Mouse (Mus musculus) E14TG2a.4 (cell line): ENCODE measurements at regions not wholly inside any gene's neighbourhood (a gene's known extent, or its start where the extent isn't known, plus 50 kb on each side); places are given as distances from the start of the nearest gene placed in this dataset.

Source experiments
- CTCF ChIP-seq: conservative IDR thresholded peaks from 2 replicates; pipeline ENCODE4 v1.5.1; 2014; ENCODE audit warnings: low read length
- POU5F1 ChIP-seq: IDR thresholded peaks from 2 replicates; pipeline ENCODE4 v1.6.1; 2014; ENCODE audit warnings: low read length, borderline replicate concordance

GRCm38 (mm10) chr14:94869011-94869410 lies 978.5 kb upstream of the Pcdh9 start:
- TF ChIP-seq CTCF (no peak), POU5F1 (no peak)
